In genomic region chr14:103787547-103787946, GRCm38 (mm10) we compare ENCODE assay signal across 18 mouse cellular contexts.
"Had no signal": no experiment of that assay in that cellular context is flagged by ENCODE, and none has a peak within 500 bp of the region (broad histone marks: within the 10 kb centered on the region; RNA-seq: fewer than 3 reads in every experiment).

No protein-coding gene starts in this region.

- H3K27ac ChIP-seq: limb, embryonic 12.5 days; limb, embryonic 15.5 days; liver, embryonic 14.5 days; macrophage; midbrain, embryonic 12.5 days; midbrain, embryonic 15.5 days; neural tube, embryonic 12.5 days; neural tube, embryonic 15.5 days had no signal

- H3K4me3 ChIP-seq: limb, embryonic 12.5 days; limb, embryonic 15.5 days; midbrain, embryonic 12.5 days; midbrain, embryonic 15.5 days; neural tube, embryonic 12.5 days; neural tube, embryonic 15.5 days had no signal

- H3K27me3 ChIP-seq: limb, embryonic 12.5 days; limb, embryonic 15.5 days; midbrain, embryonic 12.5 days; midbrain, embryonic 15.5 days; neural tube, embryonic 12.5 days; neural tube, embryonic 15.5 days had no signal

- H3K4me2 ChIP-seq: limb, embryonic 12.5 days; limb, embryonic 15.5 days; liver, embryonic 11.5 days; lung, embryonic 14.5 days; midbrain, embryonic 12.5 days; midbrain, embryonic 15.5 days; neural tube, embryonic 12.5 days; neural tube, embryonic 15.5 days had no signal

- H3K4me1 ChIP-seq: limb, embryonic 12.5 days; limb, embryonic 15.5 days; midbrain, embryonic 15.5 days; neural tube, embryonic 15.5 days had no signal

- DNase-seq: kidney, adult 8-10 months; left cerebral cortex, postnatal 4 days; liver, postnatal 0 days; lung, embryonic 14.5 days; right cerebral cortex, adult 18-20 months; right cerebral cortex, postnatal 14 days; right cerebral cortex, postnatal 4 days; thymus, postnatal 25 days had no signal

- H3K36me3 ChIP-seq: limb, embryonic 12.5 days; limb, embryonic 15.5 days; midbrain, embryonic 12.5 days; midbrain, embryonic 15.5 days; neural tube, embryonic 12.5 days; neural tube, embryonic 15.5 days had no signal

- H3K9me3 ChIP-seq: limb, embryonic 12.5 days; limb, embryonic 15.5 days; midbrain, embryonic 12.5 days; midbrain, embryonic 15.5 days; neural tube, embryonic 15.5 days had no signal

- ATAC-seq: liver, postnatal 0 days; lung, postnatal 0 days; midbrain, embryonic 15.5 days had no signal

- H3K9ac ChIP-seq: limb, embryonic 12.5 days; limb, embryonic 15.5 days; liver, embryonic 14.5 days; liver, postnatal 0 days; lung, embryonic 14.5 days; midbrain, embryonic 12.5 days; midbrain, embryonic 15.5 days; neural tube, embryonic 12.5 days; neural tube, embryonic 15.5 days had no signal
